Mouse (Mus musculus) gastrocnemius, postnatal 10 days (tissue): ENCODE data around the gene Mavs. TPM values are rescaled to one million over a fixed set of nuclear protein-coding genes. Genes with fewer than 3 reads are reported as not detected.
A peak's percentile ranks its signal among the peaks of the same experiment; 100 is the strongest.

Source experiments
- DNase-seq: peaks from one replicate; pipeline ENCODE4 v3.0.0; 2021; ENCODE audit warnings: mixed read lengths
- microRNA-seq, 2 experiments: library from miRNA; unstranded; fragments of <30 nt; microRNA quantifications; one replicate each; pipeline ENCODE4 v1.2.0; 2021
- total RNA-seq, 2 experiments: library from RNA; stranded (reverse); gene quantifications; 2 replicates each; pipeline ENCODE4 v1.2.3; 2021

Gene Mavs
- total RNA-seq, 2 experiments from 2014 or later, result 26.0 to 28.4 TPM

GRCm38 (mm10) chr2:131262213-131262672 lies 28.4 kb downstream of the Mavs start, which contains the start of gene Pank2:
TSS of gene Pank2 (plus strand) at chr2:131262495.
- peak; percentile 95 for DNase-seq

- no peak for DNase-seq
Measured at GRCm38 (mm10) chr2:131262680-131263670, 29.1 kb downstream of the Mavs start.

GRCm38 (mm10) chr2:131264027-131264426 lies 30.2 kb downstream of the Mavs start:
- no peak for DNase-seq

GRCm38 (mm10) chr2:131265056-131265455 lies 31.2 kb downstream of the Mavs start:
- no peak for DNase-seq

- DNase-seq, result no peak
Measured at GRCm38 (mm10) chr2:131275493-131275892, 41.6 kb downstream of the Mavs start.

DNA sequence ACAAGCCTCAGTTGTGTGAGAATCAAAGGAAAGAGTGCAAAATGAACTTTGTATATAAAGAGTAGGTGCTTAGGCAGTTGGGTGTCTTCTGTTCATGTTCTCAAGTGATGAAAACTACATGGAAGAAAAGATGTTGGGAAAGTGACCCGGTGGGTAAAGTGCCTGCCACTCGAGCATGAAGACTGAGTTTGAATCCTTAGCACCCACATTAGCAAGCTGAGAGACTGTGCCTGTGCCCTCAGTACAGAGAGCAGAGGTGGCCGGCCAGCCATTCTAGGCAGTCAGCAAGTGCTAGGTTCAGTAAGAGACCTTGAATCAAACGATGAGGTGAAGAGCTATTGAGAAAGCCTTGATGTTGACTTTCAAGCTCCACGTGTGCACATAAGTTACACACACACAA lies 42.9 kb downstream of the Mavs start:
- DNase-seq, result no peak

- DNase-seq, result no peak
Measured at GRCm38 (mm10) chr2:131281596-131281995, 47.7 kb downstream of the Mavs start.

- DNase-seq, result no peak
Measured at GRCm38 (mm10) chr2:131286276-131286675, 52.4 kb downstream of the Mavs start.

GRCm38 (mm10) chr2:131290669-131291068 lies 56.8 kb downstream of the Mavs start:
- DNase-seq, result no peak

DNA sequence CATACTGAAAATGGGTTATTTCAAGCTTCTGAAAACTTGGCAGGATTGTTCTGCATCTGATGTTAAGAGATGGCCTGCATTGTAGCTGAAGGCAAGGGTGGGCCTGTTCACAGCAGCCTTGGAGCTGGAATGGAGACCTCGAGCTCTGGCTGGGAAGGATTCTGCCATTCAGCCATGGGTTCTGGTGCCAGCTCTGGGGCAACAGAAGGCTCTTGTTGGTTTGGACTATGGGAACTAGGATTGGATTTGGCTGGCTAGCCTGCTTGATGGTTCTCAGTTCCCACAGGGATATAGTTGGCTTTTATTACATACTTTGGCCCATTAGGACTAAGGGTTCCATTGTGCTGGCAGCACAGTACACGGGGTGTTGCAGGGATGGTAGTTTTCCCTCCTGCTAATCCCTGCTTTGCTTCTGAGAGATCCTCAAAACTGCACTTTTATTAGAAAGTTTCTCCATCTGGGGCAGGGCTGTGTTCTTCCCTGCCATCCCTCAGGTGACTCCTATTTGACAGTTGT lies 62.9 kb downstream of the Mavs start:
- no peak for DNase-seq

Small RNA genes within 50 kb of the gene (microRNA-seq; reads per million reads assigned to microRNA genes)
- gene Mir103-2, result 5.7 to 13.6 reads per million in 2 experiments

Other genes with a start within 250 kb of the Mavs start
- 1 to 10 TPM; 4.5 to 8.6 TPM for gene Gfra4, start 191.0 kb upstream of the Mavs start, total RNA-seq
- gene Adam33, start 170.2 kb upstream of the Mavs start, total RNA-seq, result 1 to 10 TPM; 3.7 to 5.9 TPM
- 1 to 10 TPM; 1.2 to 1.4 TPM for gene Siglec1, start 147.3 kb upstream of the Mavs start, total RNA-seq
- gene Hspa12b, start 106.8 kb upstream of the Mavs start, total RNA-seq, result 10 to 100 TPM; 18.3 to 25.0 TPM
- gene Gm11037, start 100.6 kb upstream of the Mavs start, total RNA-seq, result not detected
- gene 1700037H04Rik, start 74.0 kb upstream of the Mavs start, total RNA-seq, result 1 to 10 TPM; 7.2 to 9.3 TPM
- 10 to 100 TPM; 58.4 to 59.5 TPM for gene Cenpb, start 54.0 kb upstream of the Mavs start, total RNA-seq
- gene Cdc25b, start 47.1 kb upstream of the Mavs start, total RNA-seq, result 10 to 100 TPM in 1 of 2 experiments, 1 to 10 TPM in 1; 9.4 to 13.0 TPM
- 1 to 10 TPM; 3.8 to 4.5 TPM for gene Spef1, start 46.8 kb upstream of the Mavs start, total RNA-seq
- gene Ap5s1, start 27.0 kb upstream of the Mavs start, total RNA-seq, result 10 to 100 TPM; 16.1 to 16.3 TPM
- 10 to 100 TPM; 26.7 to 35.3 TPM for gene Pank2, start 28.4 kb downstream of the Mavs start, total RNA-seq
- 1 to 10 TPM; 3.1 to 4.7 TPM for gene Rnf24, start 118.8 kb downstream of the Mavs start, total RNA-seq